Mouse (Mus musculus) frontal cortex, adult (tissue): ENCODE results near the gene AW011738.

Experiments
- ATAC-seq: cut with Nextera tagmentation; 2 replicates; pipeline ENCODE4 v1.9.2; 2017; ENCODE audit warnings: mild to moderate bottlenecking, moderate library complexity, mixed read lengths; ENCODE audit not compliant: low TSS enrichment

AW011738 gene

GRCm38 (mm10) chr4:156200623-156201475 is 2.3 kb upstream of the AW011738 start, which contains the start of gene Isg15:
Gene Isg15 (minus strand): TSS chr4:156200818.
- no peak for ATAC-seq

DNA sequence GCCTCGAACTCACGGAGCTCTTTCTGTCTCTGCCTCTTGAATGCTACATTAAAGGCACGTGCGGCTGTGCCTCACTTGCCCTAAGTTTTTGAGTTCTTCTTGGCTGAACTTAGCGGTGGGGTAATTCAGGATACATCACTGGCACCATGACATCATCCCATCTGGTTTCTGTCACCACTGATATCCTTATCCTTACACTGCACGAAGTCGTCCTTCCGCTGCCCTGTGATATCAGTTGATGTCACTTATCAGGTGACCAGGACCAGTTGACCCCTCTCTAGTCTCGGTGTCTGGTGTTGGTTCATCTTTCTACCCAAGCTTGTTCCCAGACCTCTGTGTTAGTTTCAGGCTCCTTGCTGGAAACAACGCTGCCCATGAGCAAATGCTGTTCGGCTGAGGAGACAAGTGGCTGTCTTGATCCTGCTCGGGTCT is 626 bp upstream of the AW011738 start:
- ATAC-seq, result no peak

GRCm38 (mm10) chr4:156203413-156204131 is 468 bp downstream of the AW011738 start:
- 0 out of 2 replicates have a peak, but pooled peaks have one; percentile 8 for ATAC-seq

- no peak for ATAC-seq
These were observed 5.8 kb downstream of the AW011738 start for GRCm38 (mm10) chr4:156208872-156209271.

DNA sequence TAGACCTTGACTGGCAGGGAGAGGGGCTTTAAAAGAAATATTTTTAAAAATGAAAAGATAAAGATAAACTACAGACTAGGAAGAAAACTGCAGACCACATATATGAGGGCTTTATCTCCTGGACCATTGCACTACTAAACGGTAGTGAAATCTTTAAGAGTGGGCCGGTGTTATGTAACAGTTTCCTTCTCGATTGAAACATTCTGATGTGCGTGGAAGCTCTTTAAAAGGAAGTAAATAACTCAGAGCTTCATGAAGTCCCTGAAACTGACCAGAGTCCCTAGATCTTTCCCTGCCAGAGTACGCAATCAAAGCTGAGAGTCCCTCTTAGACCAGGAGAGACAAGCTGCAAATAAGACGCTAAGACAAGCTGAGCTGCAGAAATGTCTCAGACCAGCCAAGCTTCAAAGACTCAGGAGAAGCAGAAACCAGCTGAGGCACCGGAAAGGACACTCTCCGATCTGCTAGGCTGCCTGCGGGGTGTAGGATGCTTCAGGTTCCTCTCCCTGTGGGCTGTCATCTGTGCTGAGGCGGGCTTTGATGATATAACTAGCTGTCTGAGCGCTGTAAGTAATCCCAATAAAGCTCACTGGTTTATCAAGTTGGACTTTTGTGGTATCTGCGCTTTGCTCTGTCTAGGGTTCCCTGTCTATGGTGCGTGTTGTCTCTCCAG is 7.0 kb downstream of the AW011738 start:
- ATAC-seq, result peak; percentile 55; the same call in 1 of the 2 replicates

GRCm38 (mm10) chr4:156213134-156213533 is 10.0 kb downstream of the AW011738 start:
- no peak for ATAC-seq

GRCm38 (mm10) chr4:156215649-156216048 is 12.5 kb downstream of the AW011738 start, which contains the start of gene Perm1:
Gene Perm1 (plus strand): TSS chr4:156215868.
- ATAC-seq, result no peak

DNA sequence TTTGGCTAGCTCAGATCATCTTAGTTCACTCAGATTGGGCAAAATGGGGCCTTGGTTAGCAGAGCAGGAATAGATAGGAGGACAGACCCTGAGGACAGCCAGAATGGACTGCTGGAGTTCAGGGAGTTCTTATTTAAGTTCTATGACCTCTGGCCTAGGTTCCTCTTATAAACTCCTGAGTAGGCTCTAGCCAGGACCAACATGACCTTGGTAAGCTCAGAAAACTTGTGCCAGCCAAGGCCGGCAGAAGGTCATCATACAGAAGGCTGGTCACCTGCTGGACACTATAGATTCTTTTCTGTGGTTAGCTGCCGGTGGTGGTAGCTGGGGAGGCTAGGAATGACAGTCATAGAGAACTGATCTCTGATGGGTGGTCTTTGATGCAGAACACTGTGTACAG is 13.1 kb downstream of the AW011738 start:
- ATAC-seq, result no peak

- no peak for ATAC-seq
These were observed 14.0 kb downstream of the AW011738 start for GRCm38 (mm10) chr4:156217022-156217669.

DNA sequence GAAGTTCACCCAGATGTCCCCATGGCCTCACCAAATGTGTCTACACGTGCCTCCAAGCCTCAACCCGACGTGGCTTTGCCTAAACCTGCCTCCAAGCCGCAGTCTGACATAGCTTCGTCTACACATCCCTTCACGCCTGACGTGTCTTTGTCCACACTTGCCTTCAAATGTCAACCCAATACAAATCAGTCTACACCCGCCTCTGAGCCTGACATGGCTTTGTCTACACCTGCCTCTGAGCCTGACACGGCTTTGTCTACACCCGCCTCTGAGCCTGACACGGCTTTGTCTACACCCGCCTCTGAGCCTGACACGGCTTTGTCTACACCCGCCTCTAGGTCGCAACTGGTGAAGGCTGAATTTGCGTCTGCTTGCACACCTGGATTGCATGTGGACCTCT is 14.7 kb downstream of the AW011738 start:
- no peak for ATAC-seq

GRCm38 (mm10) chr4:156219936-156220335 is 16.8 kb downstream of the AW011738 start:
- ATAC-seq, result no peak

DNA sequence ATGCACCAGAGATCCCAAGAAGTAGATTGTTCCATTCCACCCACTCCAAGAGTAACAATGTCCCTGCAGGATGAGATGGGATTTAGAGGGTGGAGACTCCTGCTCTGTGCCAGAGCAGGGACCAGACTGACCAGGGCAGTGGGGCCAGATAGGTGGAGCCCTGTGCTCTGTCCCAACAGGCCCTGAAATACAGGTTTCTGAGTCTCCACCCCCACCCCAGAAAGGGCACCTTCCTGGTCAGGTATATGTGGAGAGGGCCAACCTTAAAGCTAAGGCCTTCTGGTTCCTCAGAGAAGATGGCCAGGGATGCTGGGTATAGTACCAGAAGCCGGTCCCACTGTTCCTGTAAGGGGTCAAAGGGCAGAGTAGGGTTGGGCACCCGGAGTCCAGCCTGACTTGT is 21.2 kb downstream of the AW011738 start:
- no peak for ATAC-seq

- ATAC-seq, result no peak
These were observed 24.8 kb downstream of the AW011738 start for GRCm38 (mm10) chr4:156227752-156228392.

DNA sequence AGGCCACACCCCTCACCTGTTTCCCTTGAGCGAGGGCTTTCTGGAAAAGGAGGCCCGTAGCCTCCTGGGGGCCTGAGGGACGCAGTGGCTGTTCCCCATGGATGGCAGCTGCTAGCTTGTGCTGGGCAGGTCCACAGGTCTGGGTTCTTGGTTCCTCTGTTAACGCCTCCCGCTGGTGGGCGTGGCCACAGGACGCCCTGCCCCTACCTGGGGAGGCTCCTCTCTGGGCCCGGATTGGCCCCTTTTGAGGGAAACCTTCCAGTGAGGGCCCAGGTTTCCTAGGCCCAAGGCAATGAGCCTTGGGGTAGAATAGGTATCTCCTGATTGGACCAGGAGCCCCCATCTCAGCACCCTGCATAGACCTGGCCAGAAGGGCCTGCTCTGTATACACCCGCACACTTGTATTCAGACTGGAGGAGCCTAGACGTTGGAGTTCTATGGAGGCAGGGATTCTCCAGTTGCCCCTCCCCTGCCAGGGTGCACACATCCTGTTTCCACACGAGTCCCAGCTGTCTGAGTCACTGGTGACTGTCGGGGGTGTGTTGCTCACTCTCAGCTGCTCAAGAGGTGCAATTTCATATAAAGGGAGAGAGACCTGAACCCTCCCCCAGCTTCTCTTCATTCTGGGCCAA is 25.4 kb downstream of the AW011738 start:
- ATAC-seq, result peak; percentile 79

- no peak for ATAC-seq
These were observed 31.0 kb downstream of the AW011738 start for GRCm38 (mm10) chr4:156234021-156234501.

- peak; percentile 74 for ATAC-seq
These were observed 31.7 kb downstream of the AW011738 start, which contains the start of gene Plekhn1 for GRCm38 (mm10) chr4:156234701-156235213. Gene Plekhn1 (minus strand): TSS chr4:156234857.

GRCm38 (mm10) chr4:156235360-156235770 is 32.3 kb downstream of the AW011738 start:
- ATAC-seq, result no peak; the same call in 1 of the 2 replicates

DNA sequence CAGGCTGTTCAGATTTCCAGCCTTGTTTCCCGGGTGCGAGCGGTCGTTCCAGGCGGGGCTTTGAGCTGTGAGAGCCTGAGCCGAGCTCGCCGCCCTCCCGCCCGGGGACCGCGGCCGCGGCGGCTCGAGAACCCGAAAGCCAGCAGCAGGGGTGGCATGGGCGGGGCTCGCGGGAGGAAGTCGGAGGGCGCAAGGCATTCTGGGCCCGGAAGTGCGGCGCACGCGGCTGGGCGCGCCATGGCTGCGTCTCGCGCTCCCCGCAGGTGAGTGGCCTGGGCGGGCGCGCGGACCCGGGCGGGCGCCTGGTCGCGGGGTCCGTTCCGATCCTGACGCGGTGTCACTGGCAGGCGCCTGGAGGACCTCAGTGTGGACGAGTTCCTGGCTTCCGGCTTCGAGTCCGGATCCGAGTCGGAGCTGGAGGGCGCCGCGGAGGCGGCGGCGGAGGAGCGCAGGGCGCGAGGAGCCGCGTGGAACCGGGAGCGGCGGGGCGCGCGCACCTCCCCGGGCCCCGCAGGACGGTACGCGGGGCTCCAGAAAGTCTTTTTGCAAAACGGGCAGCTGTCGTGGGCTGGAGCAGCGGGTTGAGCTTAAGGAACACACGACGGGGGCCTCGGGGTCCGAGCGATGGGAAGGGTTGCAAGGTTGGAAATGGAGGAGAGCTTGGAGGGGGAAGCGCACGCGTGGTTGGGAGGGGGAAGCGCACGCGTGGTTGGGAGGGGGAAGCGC is 32.9 kb downstream of the AW011738 start, which contains the start of gene Noc2l:
Noc2l (plus strand) TSS at position 203 of the 726 bp plus-strand sequence.
- peak; percentile 84 for ATAC-seq
